Mouse (Mus musculus) erythroblast, embryonic 14.5 days (primary cell): Measurements from ENCODE around the gene Asb4.

ENCODE experiments used
- GATA1 ChIP-seq: IDR thresholded peaks from 2 replicates; pipeline ENCODE4 v1.6.1; 2012; ENCODE audit warnings: low read length, inconsistent platforms, mixed read lengths
- TAL1 ChIP-seq: IDR thresholded peaks from 3 replicates; pipeline ENCODE4 v1.6.1; 2012; ENCODE audit warnings: low read length, inconsistent platforms, mixed read lengths

GRCm38 (mm10) chr6:5437757-5438156, 54.6 kb downstream of the Asb4 start:
- TF ChIP-seq GATA1 (no peak), TAL1 (no peak)
